Mouse (Mus musculus) ES-Bruce4 (cell line): Measurements from ENCODE around the gene Exoc4. TPM values are rescaled to one million over a fixed set of nuclear protein-coding genes. Genes with fewer than 3 reads are reported as not detected.

Experiments used
- H3K27ac ChIP-seq: 2 replicates; pipeline ENCODE4 v1.5.1; 2012; ENCODE audit warnings: low read length, inconsistent platforms; ENCODE audit not compliant: insufficient read depth
- H3K27me3 ChIP-seq: 2 replicates; pipeline ENCODE4 v1.6.1; 2012; ENCODE audit warnings: mild to moderate bottlenecking, low read length, inconsistent platforms; ENCODE audit not compliant: control insufficient read depth, poor library complexity, insufficient read depth, severe bottlenecking
- H3K36me3 ChIP-seq: 2 replicates; pipeline ENCODE4 v1.6.1; 2012; ENCODE audit warnings: inconsistent platforms, mild to moderate bottlenecking, low read length, moderate library complexity; ENCODE audit not compliant: control insufficient read depth, poor library complexity, insufficient read depth, severe bottlenecking
- H3K4me1 ChIP-seq: one replicate; pipeline ENCODE4 v1.8.1; 2011; ENCODE audit warnings: low read length; ENCODE audit not compliant: control insufficient read depth, insufficient read depth
- H3K4me3 ChIP-seq: 2 replicates; pipeline ENCODE4 v1.5.1; 2011; ENCODE audit warnings: low read depth, mild to moderate bottlenecking, low read length
- H3K9ac ChIP-seq: 2 replicates; pipeline ENCODE4 v1.6.1; 2012; ENCODE audit warnings: low read depth, mild to moderate bottlenecking, inconsistent platforms; ENCODE audit not compliant: poor library complexity, severe bottlenecking
- H3K9me3 ChIP-seq: replicated peaks from 2 replicates; pipeline ENCODE4 v1.6.1; 2012; ENCODE audit warnings: mild to moderate bottlenecking, low read length, inconsistent platforms; ENCODE audit not compliant: control insufficient read depth, poor library complexity, insufficient read depth, severe bottlenecking
- CTCF ChIP-seq: IDR thresholded peaks from one replicate; pipeline ENCODE4 v1.8.1; 2011; ENCODE audit warnings: low read depth, low read length
- EP300 ChIP-seq: IDR thresholded peaks from 2 replicates; pipeline ENCODE4 v1.6.1; 2011; ENCODE audit warnings: low read depth, low read length; ENCODE audit not compliant: insufficient read depth
- POLR2A ChIP-seq: IDR thresholded peaks from one replicate; pipeline ENCODE4 v1.8.1; 2011; ENCODE audit warnings: low read length; ENCODE audit not compliant: insufficient read depth
- polyA plus RNA-seq: library from polyadenylated mRNA; stranded (reverse); fragments of >200 nt; gene quantifications from 2 replicates; pipeline ENCODE4 v1.2.4, GENCODE M21; 2011; ENCODE audit warnings: low read depth; ENCODE audit not compliant: missing spikeins, insufficient read depth, insufficient read length

Exoc4 gene
- polyA plus RNA-seq, 1 experiment = 158 TPM

DNA sequence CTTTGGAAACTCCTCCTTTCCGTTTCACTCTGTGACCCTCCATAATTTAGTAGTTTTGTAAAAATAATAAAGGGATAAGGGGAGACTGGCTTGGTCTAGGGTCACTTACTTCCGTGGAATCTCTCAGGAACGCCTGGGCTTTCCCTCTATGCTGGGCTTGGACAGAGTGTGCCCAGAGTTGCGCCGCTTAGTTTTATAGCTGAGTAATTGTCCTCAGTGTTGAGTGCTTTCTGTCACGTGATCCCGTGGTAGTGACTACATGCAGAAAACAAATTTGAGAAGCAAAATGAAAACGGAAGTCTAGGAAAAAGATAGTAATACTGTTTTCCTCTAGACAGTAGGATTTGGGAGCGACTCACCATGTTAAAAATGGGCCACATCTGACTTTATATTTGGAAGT is 235.7 kb downstream of the Exoc4 start:
- H3K4me3 ChIP-seq = no peak overlapping the region
- no peaks in the 10 kb centered on the region for H3K4me1 ChIP-seq
- H3K36me3 ChIP-seq = no peaks in the 10 kb centered on the region
- no peaks in the 10 kb centered on the region for H3K9me3 ChIP-seq
- no peaks in the 10 kb centered on the region for H3K27me3 ChIP-seq
- no peak for TF ChIP-seq CTCF
- TF ChIP-seq POLR2A = no peak
- TF ChIP-seq EP300 = no peak
- no peak overlapping the region for H3K9ac ChIP-seq
- no peak overlapping the region for H3K27ac ChIP-seq

DNA sequence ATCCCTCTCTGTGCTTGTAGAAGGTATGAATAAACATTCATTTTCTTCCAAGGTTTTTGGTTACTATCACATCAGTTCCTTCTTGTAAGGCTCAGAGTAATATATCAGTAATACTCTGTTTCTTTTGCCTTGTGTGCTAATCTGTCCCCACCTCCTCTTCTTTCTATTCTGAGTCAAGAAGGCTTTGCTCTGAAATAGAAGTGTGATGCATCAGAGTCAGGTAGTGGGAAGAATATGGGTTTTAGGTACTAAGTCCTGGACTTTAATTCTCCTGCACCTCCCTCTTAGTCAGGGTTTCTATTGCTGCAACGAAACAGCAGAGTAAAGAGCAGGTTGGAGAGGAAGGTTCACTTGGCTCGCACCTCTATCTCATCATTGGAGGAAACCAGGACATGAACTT is 240.9 kb downstream of the Exoc4 start:
- TF ChIP-seq POLR2A = no peak
- TF ChIP-seq CTCF = no peak
- TF ChIP-seq EP300 = no peak
- Histone ChIP-seq H3K9me3 (no peaks in the 10 kb centered on the region), H3K4me3 (no peak overlapping the region), H3K27ac (no peak overlapping the region), H3K27me3 (no peaks in the 10 kb centered on the region), H3K36me3 (no peaks in the 10 kb centered on the region), H3K4me1 (no peaks in the 10 kb centered on the region), H3K9ac (no peak overlapping the region)

DNA sequence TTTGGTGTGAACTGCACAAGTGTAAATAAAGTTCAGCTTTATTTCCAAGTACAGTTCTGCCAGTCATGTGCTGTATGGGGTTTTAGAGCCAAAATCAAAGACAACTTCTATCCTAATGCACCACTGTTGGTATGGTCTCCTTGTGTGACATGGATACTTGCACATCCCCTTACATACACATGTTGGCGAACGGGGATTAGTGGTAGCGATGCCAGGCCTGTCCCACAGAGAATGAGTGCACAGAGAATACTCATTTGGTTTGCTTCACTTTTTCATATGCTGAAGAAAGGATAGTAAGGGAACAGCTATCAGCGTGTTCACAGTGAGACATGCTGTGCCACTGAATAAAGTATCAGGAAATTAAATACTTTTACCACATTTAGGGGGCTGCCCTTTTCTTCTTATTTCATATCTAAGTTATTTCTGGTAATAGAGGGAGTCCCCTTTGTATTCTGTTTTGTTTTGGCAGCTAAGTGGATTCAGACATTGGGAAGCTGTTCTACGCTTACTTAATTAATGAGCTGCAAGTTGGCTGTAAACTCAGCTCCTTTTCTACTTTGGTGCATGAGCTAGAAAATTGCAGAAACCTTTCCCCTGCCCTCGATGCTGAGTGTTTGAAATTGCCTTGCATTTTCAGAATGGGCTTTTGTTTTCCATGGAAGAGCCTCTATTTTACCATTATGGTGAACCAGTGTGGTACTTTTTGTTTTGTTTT is 247.4 kb downstream of the Exoc4 start:
- no peak overlapping the region for H3K4me3 ChIP-seq
- H3K9me3 ChIP-seq = no peaks in the 10 kb centered on the region
- TF ChIP-seq CTCF (no peak), POLR2A (no peak), EP300 (no peak)
- H3K9ac ChIP-seq = no peak overlapping the region
- H3K36me3 ChIP-seq = no peaks in the 10 kb centered on the region
- H3K27me3 ChIP-seq = no peaks in the 10 kb centered on the region
- no peak overlapping the region for H3K27ac ChIP-seq
- no peaks in the 10 kb centered on the region for H3K4me1 ChIP-seq

DNA sequence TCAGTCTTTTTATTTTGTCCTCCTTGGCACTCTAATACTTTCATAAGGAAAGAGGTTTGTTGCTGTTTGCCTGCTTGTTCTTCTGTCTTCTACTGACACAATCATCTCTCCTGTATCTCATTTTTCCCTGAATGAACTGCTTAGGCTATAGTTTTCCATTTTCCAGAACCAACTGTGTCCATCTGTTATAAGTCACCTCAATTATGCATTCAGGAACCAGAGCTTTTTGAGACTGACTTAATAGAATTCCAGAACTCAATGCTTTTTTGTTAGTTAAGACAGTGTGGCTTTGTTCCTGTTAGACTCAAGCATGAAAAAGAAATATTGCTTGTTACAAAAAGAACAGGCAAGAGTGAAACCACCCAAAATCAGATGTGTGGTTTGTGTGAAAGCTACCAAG is 248.5 kb downstream of the Exoc4 start:
- no peaks in the 10 kb centered on the region for H3K4me1 ChIP-seq
- TF ChIP-seq EP300 (no peak), POLR2A (no peak), CTCF (no peak)

GRCm38 (mm10) chr6:33502388-33502787 is 253.5 kb downstream of the Exoc4 start:
- no peak overlapping the region for H3K9ac ChIP-seq
- no peaks in the 10 kb centered on the region for H3K36me3 ChIP-seq
- H3K27ac ChIP-seq = no peak overlapping the region
- no peaks in the 10 kb centered on the region for H3K4me1 ChIP-seq
- TF ChIP-seq CTCF = no peak
- H3K9me3 ChIP-seq = no peaks in the 10 kb centered on the region
- no peak overlapping the region for H3K4me3 ChIP-seq
- H3K27me3 ChIP-seq = no peaks in the 10 kb centered on the region

More for the DNA sequence above, 248.5 kb downstream of the Exoc4 start:
- Histone ChIP-seq H3K27me3 (no peaks in the 10 kb centered on the region), H3K4me3 (no peak overlapping the region), H3K36me3 (no peaks in the 10 kb centered on the region), H3K9ac (no peak overlapping the region), H3K27ac (no peak overlapping the region), H3K9me3 (no peaks in the 10 kb centered on the region)

GRCm38 (mm10) chr6:33503381-33503780 is 254.5 kb downstream of the Exoc4 start:
- H3K9me3 ChIP-seq = no peaks in the 10 kb centered on the region
- H3K4me1 ChIP-seq = no peaks in the 10 kb centered on the region
- no peak overlapping the region for H3K27ac ChIP-seq
- no peak overlapping the region for H3K9ac ChIP-seq
- no peak overlapping the region for H3K4me3 ChIP-seq
- no peaks in the 10 kb centered on the region for H3K36me3 ChIP-seq
- no peaks in the 10 kb centered on the region for H3K27me3 ChIP-seq
- TF ChIP-seq EP300 = no peak
- TF ChIP-seq CTCF = no peak
- no peak for TF ChIP-seq POLR2A
